Mouse (Mus musculus) midbrain, embryonic 15.5 days (tissue): ENCODE data around the gene Sgpl1. TPM values are rescaled to one million over a fixed set of nuclear protein-coding genes. Genes with fewer than 3 reads are reported as not detected.

Experiments
- microRNA-seq: library from miRNA; unstranded; fragments of <30 nt; microRNA quantifications from one replicate; pipeline ENCODE4, GENCODE M21; 2016
- polyA plus RNA-seq: library from polyadenylated mRNA; unstranded; fragments of >200 nt; fragmentation: Nextera tagmentation; extraction: Ambion mirVana; gene quantifications from 2 replicates; pipeline ENCODE4 v1.2.1, GENCODE M21; 2015

Gene Sgpl1
- polyA plus RNA-seq, 1 experiment from 2014 or later = 50.6 TPM

Small RNA genes within 50 kb of the gene (microRNA-seq; reads per million reads assigned to microRNA genes)
- not detected for gene Gm44308

Other genes starting within 250 kb of the Sgpl1 start
- 40.7 and 44.2 TPM in 2 replicates for gene Pcbd1, start 58.4 kb downstream of the Sgpl1 start, polyA plus RNA-seq
- gene Tbata, start 24.3 kb upstream of the Sgpl1 start, polyA plus RNA-seq = not detected in 2 replicates
- 0.36 and 0.43 TPM in 2 replicates for gene Adamts14, start 125.7 kb upstream of the Sgpl1 start, polyA plus RNA-seq
- gene Prf1, start 150.1 kb upstream of the Sgpl1 start, polyA plus RNA-seq = 0.06 TPM in 1 of 2 replicates, not detected in the other
- gene Pald1, start 235.8 kb upstream of the Sgpl1 start, polyA plus RNA-seq = 22.5 and 23.7 TPM in 2 replicates